Mouse (Mus musculus) heart, postnatal 0 days (tissue): ENCODE results near the gene Surf4. TPM values are rescaled to one million over a fixed set of nuclear protein-coding genes. Genes with fewer than 3 reads are reported as not detected.

ENCODE experiments used
- ATAC-seq: fragments of 200-750 bp; cut with Nextera tagmentation; 2 replicates; pipeline ENCODE4 v1.8.0; 2017; ENCODE audit warnings: low read depth, moderate number of reproducible peaks, moderate library complexity; ENCODE audit not compliant: insufficient read depth
- DNase-seq: peaks from one replicate; pipeline ENCODE4 v3.0.0-alpha.2; 2016; ENCODE audit warnings: low spot score
- H3K27ac ChIP-seq: fragments of 300-500 bp; sonication (generic); 2 replicates; pipeline ENCODE4 v1.5.1; 2014; ENCODE audit warnings: low read depth, mild to moderate bottlenecking
- H3K27me3 ChIP-seq: fragments of 300-500 bp; sonication (generic); 2 replicates; pipeline ENCODE4 v1.6.1; 2014; ENCODE audit warnings: low read length, mixed read lengths; ENCODE audit not compliant: control insufficient read depth, insufficient read depth
- H3K36me3 ChIP-seq: fragments of 300-500 bp; sonication (generic); replicated peaks from 2 replicates; pipeline ENCODE4 v1.6.1; 2014; ENCODE audit warnings: low read length, mixed read lengths; ENCODE audit not compliant: control insufficient read depth, insufficient read depth
- H3K4me1 ChIP-seq: fragments of 300-500 bp; sonication (generic); 2 replicates; pipeline ENCODE4 v1.6.1; 2014; ENCODE audit warnings: antibody characterized with exemption; ENCODE audit not compliant: control insufficient read depth, insufficient read depth
- H3K4me2 ChIP-seq: fragments of 300-500 bp; sonication (generic); 2 replicates; pipeline ENCODE4 v1.6.1; 2014; ENCODE audit warnings: low read depth, mild to moderate bottlenecking, low read length, moderate library complexity
- H3K4me3 ChIP-seq: fragments of 300-500 bp; sonication (generic); 2 replicates; pipeline ENCODE4 v1.5.1; 2014; ENCODE audit warnings: low read depth, low read length
- H3K9ac ChIP-seq: fragments of 300-500 bp; sonication (generic); replicated peaks from 2 replicates; pipeline ENCODE4 v1.6.1; 2014; ENCODE audit warnings: low read depth, low read length, mixed read lengths
- H3K9me3 ChIP-seq: fragments of 300-500 bp; sonication (generic); replicated peaks from 2 replicates; pipeline ENCODE4 v1.6.1; 2016; ENCODE audit warnings: low read length; ENCODE audit not compliant: control insufficient read depth
- CTCF ChIP-seq: IDR thresholded peaks from 2 replicates; pipeline ENCODE4 v1.5.1; 2016; ENCODE audit warnings: antibody characterized with exemption, control low read depth, low read depth
- EP300 ChIP-seq: IDR thresholded peaks from 2 replicates; pipeline ENCODE4 v1.6.1; 2016; ENCODE audit warnings: antibody characterized with exemption, low read depth
- WGBS: fragments of 180-500 bp; shearing (Covaris S2); extraction: QIAGEN DNeasy Blood & Tissue Kit; methylation state at CpG from one replicate; pipeline ENCODE4 v1.1.7; 2014; 5-methylcytosine and 5-hydroxymethylcytosine counted together
- polyA plus RNA-seq: library from polyadenylated mRNA; unstranded; fragments of >200 nt; fragmentation: Nextera tagmentation; extraction: Ambion mirVana; gene quantifications from 2 replicates; pipeline ENCODE4 v1.2.1, GENCODE M21; 2015
- total RNA-seq: library from RNA; depleted of rRNA; stranded (reverse); fragments of >200 nt; gene quantifications from 2 replicates; pipeline ENCODE4 v1.2.3, GENCODE M21; 2014; ENCODE audit warnings: low replicate concordance

The Surf4 gene
- total and polyA plus RNA-seq, 2 experiments from 2014 or later = 131 to 189 TPM

- Histone ChIP-seq H3K4me2 (peak overlapping the region; percentile 97), H3K4me3 (peak overlapping the region; percentile 68), H3K27ac (peak overlapping the region; percentile 87), H3K4me1 (peaks cover 28% of the 10 kb centered on the region), H3K36me3 (peaks cover 48% of the 10 kb centered on the region), H3K9me3 (no peaks in the 10 kb centered on the region), H3K27me3 (no peaks in the 10 kb centered on the region), H3K9ac (peak overlapping the region; percentile 89)
- TF ChIP-seq EP300 (no peak), CTCF (no peak)
- DNase-seq (peak; percentile 60), ATAC-seq (peak; percentile 62)
- WGBS = 2% methylated on average over 37 of the region's 37 CpGs
Measured at GRCm38 (mm10) chr2:26910994-26911765, 22.5 kb downstream of the Surf4 start.

DNA sequence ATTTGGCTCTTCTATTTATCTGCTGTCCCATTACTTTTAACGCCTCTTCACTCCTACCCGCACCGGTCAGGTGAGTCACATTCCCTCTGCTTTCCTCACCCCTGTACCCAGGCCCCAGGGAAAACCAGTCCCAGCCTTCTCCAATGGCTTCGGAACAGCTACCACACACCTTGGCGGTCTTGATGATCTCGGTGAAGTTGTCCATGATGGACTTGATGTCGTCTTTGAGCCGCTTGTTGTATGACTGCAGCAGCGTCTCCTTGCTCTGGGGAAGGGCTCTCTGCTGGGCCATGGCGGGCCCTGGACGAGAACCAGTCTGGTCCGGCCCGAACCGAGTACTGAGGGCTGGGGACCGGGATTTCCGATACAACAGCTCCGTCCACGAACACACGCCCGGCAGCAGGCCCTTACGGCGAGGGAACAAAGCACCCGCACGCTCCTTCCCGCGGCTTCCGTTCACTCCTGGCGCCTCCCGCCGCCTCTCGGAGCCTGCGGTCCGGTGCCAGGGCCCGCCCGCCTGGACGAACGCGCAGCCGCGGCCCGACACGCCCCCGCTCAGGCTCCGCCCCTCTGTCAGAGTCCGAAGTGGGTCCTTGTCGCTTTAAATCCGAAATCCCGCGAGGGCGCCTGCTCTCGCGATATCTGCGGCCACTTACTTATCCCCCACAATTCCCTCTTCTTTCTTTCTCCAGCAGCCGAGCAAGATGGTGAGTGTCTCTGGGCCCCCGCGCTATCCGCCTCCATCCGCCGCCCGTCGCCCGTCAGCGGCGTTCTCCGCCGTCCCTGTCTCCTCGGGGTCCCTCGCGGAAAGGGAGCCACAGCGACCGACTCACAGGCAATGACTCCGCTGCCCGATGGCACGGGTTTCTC lies 23.4 kb downstream of the Surf4 start, which contains the start of the genes Med22 and Rpl7a:
Med22 (minus strand) TSS at position 554 of the 870 bp plus-strand sequence.
Rpl7a (plus strand) TSS at position 641 of the 870 bp plus-strand sequence.
- H3K4me3 ChIP-seq = peak within 1 kb of the TSS; percentile 68
- H3K9me3 ChIP-seq = no peaks in the 10 kb centered on the region
- H3K27ac ChIP-seq = peak within 1 kb of the TSS; percentile 87
- WGBS = under 1% methylated on average over 74 of the region's 74 CpGs
- peak within 1 kb of the TSS; percentile 89 for H3K9ac ChIP-seq
- ATAC-seq = peak; percentile 94
- peak within 1 kb of the TSS; percentile 97 for H3K4me2 ChIP-seq
- peak; percentile 95 for TF ChIP-seq EP300
- TF ChIP-seq CTCF = no peak
- peaks cover 27% of the 10 kb centered on the region for H3K4me1 ChIP-seq
- DNase-seq = peak; percentile 96
- no peaks in the 10 kb centered on the region for H3K27me3 ChIP-seq
- H3K36me3 ChIP-seq = peaks cover 56% of the 10 kb centered on the region

DNA sequence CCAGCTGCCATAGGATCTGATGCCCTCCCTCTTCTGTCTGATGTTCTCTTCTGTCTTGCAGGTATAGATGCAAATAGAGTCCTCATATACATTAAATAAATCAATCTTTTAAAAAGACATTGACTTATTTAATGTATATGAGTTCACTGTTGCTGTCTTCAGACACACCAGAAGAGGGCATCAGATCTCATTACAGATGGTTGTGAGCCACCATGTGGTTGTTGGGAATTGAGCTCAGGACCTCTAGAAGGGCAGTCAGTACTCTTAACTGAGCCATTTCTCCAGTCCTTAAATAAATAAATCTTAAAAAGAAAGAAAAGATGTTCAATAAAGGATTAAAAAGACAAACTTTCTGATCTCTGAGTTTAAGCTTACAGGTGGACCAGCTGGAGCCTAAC lies 24.3 kb downstream of the Surf4 start:
- peak overlapping the region; percentile 70 for H3K9ac ChIP-seq
- H3K9me3 ChIP-seq = no peaks in the 10 kb centered on the region
- H3K27ac ChIP-seq = peak overlapping the region; percentile 87
- no peak for DNase-seq
- no peaks in the 10 kb centered on the region for H3K27me3 ChIP-seq
- H3K4me2 ChIP-seq = peak overlapping the region; percentile 67
- H3K4me1 ChIP-seq = peaks cover 23% of the 10 kb centered on the region
- no peak for ATAC-seq
- no peak for TF ChIP-seq CTCF
- no peak for TF ChIP-seq EP300
- H3K4me3 ChIP-seq = peak overlapping the region; percentile 68
- peaks cover 52% of the 10 kb centered on the region for H3K36me3 ChIP-seq

DNA sequence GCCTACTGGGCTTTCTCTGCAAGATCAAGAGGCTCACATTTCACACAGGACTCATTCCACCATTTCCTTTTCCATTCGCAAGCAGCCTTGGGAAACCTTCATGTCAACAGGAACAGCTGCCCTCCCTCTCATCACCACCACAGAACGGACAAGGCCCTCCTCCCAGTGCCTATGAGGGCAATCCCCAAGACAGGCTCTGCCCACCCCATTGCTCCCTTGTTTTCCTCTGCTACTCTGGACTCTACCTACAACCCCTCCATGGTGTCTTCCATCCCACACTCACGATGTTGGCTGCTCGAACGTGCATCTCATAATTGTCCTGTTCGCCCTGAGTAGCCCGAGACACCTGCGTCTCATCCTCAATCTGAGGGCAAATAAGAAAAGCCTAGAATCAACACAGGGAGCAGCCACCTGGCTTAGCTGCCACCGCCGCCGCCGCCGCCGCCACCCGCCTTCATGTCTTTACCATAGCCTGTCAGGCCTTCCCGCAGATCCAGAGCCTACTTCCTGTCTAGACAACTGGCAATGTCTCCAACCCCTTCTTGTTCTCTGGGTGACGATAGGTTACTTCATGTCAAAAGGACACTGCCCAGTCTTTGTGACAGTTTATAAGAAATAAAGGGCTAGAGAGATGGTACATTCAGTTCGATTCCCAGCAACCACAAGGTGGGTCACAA lies 24.9 kb downstream of the Surf4 start:
- peak overlapping the region; percentile 21; the same call in 1 of the 2 replicates for H3K9ac ChIP-seq
- H3K4me1 ChIP-seq = peaks cover 24% of the 10 kb centered on the region
- peaks cover 46% of the 10 kb centered on the region for H3K36me3 ChIP-seq
- H3K27me3 ChIP-seq = no peaks in the 10 kb centered on the region
- DNase-seq = no peak
- 73% methylated on average over 18 of the region's 18 CpGs for WGBS
- peak overlapping the region; percentile 67 for H3K4me2 ChIP-seq
- TF ChIP-seq CTCF = no peak
- no peak for TF ChIP-seq EP300
- ATAC-seq = no peak
- no peak overlapping the region for H3K27ac ChIP-seq
- 0 out of 2 replicates have a peak overlapping the region, but pooled peaks have one; percentile 68 for H3K4me3 ChIP-seq
- H3K9me3 ChIP-seq = no peaks in the 10 kb centered on the region

DNA sequence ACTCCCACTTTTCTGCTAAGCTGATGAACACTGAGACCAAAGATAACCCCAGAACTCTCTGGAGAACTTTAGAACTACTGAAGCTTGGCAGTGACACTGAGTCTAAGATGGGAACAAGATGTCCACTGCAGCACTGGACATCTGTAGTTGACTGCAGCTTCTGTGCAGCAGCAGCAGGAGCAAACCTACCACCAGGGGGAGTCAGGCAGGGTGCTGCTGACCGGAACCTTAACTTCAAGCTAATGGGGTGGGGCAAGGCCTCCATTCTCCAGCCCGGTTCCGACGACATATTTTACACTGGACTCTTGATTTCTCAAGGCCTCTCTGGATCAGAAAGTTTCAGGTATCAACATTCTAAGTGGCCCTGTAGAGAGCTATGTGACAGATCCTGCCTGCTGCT lies 26.6 kb downstream of the Surf4 start:
- Histone ChIP-seq H3K36me3 (peaks cover 29% of the 10 kb centered on the region), H3K9me3 (no peaks in the 10 kb centered on the region), H3K4me2 (no peak overlapping the region), H3K4me1 (peaks cover 27% of the 10 kb centered on the region), H3K27ac (no peak overlapping the region), H3K9ac (no peak overlapping the region), H3K4me3 (no peak overlapping the region), H3K27me3 (no peaks in the 10 kb centered on the region)
- ATAC-seq = no peak
- WGBS = 57% methylated on average over 4 of the region's 4 CpGs
- no peak for DNase-seq
- no peak for TF ChIP-seq EP300
- TF ChIP-seq CTCF = peak; percentile 63
